Mouse (Mus musculus): ENCODE measurements at regions not wholly inside any gene's neighbourhood (a gene's known extent, or its start where the extent isn't known, plus 50 kb on each side); places are given as distances from the start of the nearest gene placed in this dataset.
A peak's percentile ranks its signal among the peaks of the same experiment; 100 is the strongest.

DNA sequence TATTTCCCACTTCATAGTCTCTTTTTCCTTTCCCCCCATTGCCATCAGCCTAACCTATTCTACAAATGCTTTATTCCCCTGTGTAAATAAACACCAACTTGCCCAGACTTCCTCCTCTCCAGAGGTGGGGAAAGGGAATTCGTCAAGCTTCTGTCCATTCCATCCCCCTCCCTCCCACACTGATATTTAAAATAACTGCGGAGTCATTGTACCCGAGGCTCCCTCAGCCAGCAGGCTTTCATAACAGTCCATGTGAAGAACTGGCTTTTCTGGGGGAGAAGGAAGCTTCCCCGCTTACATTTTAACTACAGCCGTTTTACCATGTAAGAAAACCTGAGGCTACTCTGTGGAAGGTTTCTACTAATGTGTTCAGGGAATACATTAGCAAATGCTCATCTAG is 193.1 kb upstream of the Cnksr2 start:
- DNase-seq (ENCODE audit: low spot score in 2 of 2): peak; percentile 14 to 37

DNA sequence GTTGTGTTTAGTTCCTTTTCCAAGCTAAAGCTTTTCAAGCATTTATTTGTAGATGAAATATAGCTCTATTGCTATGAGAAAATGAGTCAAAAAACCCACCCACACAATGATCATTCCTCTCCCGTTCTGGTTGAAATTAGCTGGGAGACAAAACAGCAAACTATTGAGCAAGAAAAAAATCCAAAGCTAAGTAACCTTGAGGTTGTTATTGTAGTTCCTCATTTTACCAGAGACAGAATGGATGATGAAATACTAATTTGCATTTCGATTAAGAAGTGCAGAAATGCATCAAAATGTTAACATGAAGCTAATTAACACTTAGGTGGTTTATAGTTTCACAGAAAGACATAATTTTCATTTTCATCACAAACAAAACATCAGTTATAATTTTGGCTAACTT is 166.1 kb upstream of the Cnksr2 start:
- no peak for DNase-seq (ENCODE audit: low spot score in 2 of 2)

DNA sequence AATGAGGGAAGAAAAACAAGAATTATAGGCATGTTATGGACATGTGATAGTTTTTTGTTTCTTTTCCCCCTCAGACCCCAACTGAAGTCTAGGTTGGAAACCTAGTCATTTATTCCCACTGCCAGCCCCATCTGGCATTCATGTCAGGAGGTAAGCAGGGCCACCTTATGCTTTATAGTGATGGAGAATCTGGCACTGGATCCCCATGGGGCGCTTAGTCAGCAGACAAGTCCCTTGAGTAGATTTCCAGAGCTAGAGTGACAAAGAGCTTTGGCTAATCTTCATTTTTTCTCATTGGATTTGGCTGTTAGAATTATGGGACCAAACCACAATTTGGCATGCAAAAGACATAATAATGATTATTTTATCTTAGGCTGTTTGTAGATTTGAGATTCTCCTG is 152.4 kb upstream of the Cnksr2 start:
- no peak for DNase-seq (ENCODE audit: low spot score in 2 of 2)

DNA sequence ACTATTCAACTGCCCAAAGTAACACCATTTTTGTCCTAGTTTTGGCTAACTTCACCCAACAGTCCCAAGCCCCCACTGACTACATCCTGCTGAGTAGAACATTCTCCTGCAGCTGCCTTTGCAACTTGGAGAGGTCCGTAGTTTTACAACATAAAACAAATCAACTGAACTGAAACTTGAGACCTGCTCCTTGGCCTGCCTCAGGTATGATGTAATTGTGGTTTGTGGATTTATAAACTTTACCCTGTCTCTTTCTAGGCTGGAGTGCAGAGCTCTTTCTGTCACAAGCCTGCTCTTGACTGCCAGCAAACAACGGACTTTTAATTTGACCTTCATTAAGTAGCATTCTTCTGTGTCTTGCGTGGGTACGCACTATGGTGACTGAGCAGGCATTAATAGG is 138.4 kb upstream of the Cnksr2 start:
- no peak for DNase-seq (ENCODE audit: low spot score in 2 of 2)

- DNase-seq (ENCODE audit: low spot score in 2 of 2): no peak
Observed at GRCm38 (mm10) chrX:158180356-158180755, 137.3 kb upstream of the Cnksr2 start.

DNA sequence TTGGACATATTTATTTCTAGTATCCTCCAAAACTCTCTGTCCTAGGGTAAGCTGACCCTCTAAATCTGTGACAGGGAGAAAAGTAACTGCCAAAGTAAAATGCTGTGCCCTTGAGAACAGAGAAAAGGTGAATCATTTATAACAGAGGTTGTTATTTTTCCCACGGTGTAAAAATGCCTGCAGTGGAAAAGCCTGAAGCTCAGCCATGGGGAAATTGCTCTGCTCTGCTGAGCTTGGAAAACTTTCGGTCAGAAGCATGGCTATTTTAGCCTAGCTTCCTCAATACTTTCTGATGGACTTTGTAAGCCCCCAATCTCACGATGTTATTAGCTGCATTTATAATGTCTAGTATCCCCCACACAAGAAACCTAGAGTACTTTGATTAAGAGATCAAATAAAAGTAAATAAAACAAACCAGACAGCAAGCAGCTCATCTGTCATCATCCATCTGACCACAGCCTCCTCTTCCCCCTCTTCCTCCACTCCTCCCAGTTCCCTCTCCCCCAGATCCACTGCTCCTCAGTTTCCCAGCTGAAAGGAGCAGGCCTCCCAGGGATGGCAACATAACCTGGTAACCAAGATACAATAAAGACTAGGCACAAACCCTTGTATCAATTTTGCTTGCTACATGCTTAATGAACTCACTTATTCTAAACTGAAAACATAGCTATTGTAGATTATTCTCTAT is 92.9 kb upstream of the Cnksr2 start:
- DNase-seq (ENCODE audit: low spot score in 2 of 2): no peak

DNA sequence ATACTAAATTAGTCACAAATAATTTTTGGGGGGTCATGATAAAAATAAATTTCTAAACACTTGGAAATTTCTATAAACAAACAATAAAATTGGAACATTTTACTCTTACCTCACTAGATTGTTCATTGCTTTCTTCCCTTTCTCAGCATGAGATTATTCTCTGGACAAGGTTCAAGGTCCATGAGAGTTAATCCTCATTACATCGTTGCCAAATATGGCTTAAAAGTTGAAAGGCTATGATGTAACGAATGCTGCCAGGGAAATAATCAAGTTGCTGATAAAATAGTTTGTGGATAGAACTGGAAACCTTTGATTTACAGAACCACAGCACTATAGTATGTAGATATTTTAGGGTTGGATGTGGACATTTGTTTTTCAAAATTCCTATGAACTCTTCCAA is 90.4 kb upstream of the Cnksr2 start:
- DNase-seq (ENCODE audit: low spot score in 2 of 2): no peak
